Mouse (Mus musculus) heart, embryonic 11.5 days (tissue): ENCODE data around the gene Dnmbp. TPM values are rescaled to one million over a fixed set of nuclear protein-coding genes. Genes with fewer than 3 reads are reported as not detected.

Source experiments
- ATAC-seq: fragments of 200-750 bp; cut with Nextera tagmentation; replicated peaks from 2 replicates; pipeline ENCODE4 v1.8.0; 2017; ENCODE audit warnings: moderate library complexity; ENCODE audit not compliant: insufficient number of reproducible peaks, low FRiP score, low TSS enrichment
- H3K27ac ChIP-seq: fragments of 300-500 bp; sonication (generic); 2 replicates; pipeline ENCODE4 v1.5.1; 2014; ENCODE audit warnings: mild to moderate bottlenecking, low read depth, low read length
- H3K27me3 ChIP-seq: fragments of 300-500 bp; sonication (generic); 2 replicates; pipeline ENCODE4 v1.6.1; 2014; ENCODE audit warnings: mild to moderate bottlenecking, low read length, mixed read lengths; ENCODE audit not compliant: control insufficient read depth, insufficient read depth
- H3K36me3 ChIP-seq: fragments of 300-500 bp; sonication (generic); 2 replicates; pipeline ENCODE4 v1.6.1; 2014; ENCODE audit warnings: mild to moderate bottlenecking, low read length, moderate library complexity, mixed read lengths; ENCODE audit not compliant: control insufficient read depth, insufficient read depth
- H3K4me1 ChIP-seq: fragments of 300-500 bp; sonication (generic); 2 replicates; pipeline ENCODE4 v1.6.1; 2014; ENCODE audit warnings: low read length; ENCODE audit not compliant: control insufficient read depth, insufficient read depth
- H3K4me2 ChIP-seq: fragments of 300-500 bp; sonication (generic); 2 replicates; pipeline ENCODE4 v1.6.1; 2014; ENCODE audit warnings: mild to moderate bottlenecking, moderate library complexity
- H3K4me3 ChIP-seq: fragments of 300-500 bp; sonication (generic); 2 replicates; pipeline ENCODE4 v1.5.1; 2014; ENCODE audit warnings: low read depth, low read length
- H3K9ac ChIP-seq: fragments of 300-500 bp; sonication (generic); 2 replicates; pipeline ENCODE4 v1.6.1; 2014; ENCODE audit warnings: mild to moderate bottlenecking, low read depth, low read length, moderate library complexity
- H3K9me3 ChIP-seq: fragments of 300-500 bp; sonication (generic); replicated peaks from 2 replicates; pipeline ENCODE4 v1.6.1; 2016; ENCODE audit warnings: low read length; ENCODE audit not compliant: control insufficient read depth
- WGBS: fragments of 180-500 bp; shearing (Covaris S2); extraction: QIAGEN DNeasy Blood & Tissue Kit; methylation state at CpG from one replicate; pipeline ENCODE4 v1.1.7; 2014; ENCODE audit not compliant: insufficient replicate concordance; 5-methylcytosine and 5-hydroxymethylcytosine counted together
- polyA plus RNA-seq: library from polyadenylated mRNA; unstranded; fragments of >200 nt; fragmentation: Nextera tagmentation; extraction: Ambion mirVana; gene quantifications from 2 replicates; pipeline ENCODE4 v1.2.1, GENCODE M21; 2014

Dnmbp gene
- polyA plus RNA-seq, 1 experiment from 2014 or later, result 11.7 TPM

DNA sequence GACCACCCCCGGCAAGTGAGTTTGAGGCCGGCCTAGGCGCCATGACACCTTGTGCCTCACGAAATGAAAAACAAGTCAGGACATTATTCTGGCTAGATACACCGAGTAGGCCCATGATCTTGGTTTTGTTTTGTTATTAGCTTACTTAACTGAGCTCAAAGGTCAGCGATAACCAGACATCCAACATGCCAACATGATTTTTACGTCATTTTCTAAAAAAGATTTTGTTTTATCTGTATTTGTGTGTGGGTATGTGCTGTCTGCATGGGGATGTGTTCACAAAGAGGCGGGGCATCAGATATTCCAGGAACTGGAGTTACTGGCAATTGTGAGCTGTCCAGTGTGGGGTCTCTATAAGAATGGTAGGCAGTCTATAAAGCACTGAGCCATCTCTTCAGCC is 32.1 kb upstream of the Dnmbp start:
- H3K9me3 ChIP-seq, result no peaks in the 10 kb centered on the region
- H3K9ac ChIP-seq, result no peak overlapping the region
- no peak overlapping the region for H3K4me2 ChIP-seq
- no peaks in the 10 kb centered on the region for H3K4me1 ChIP-seq
- H3K27me3 ChIP-seq, result no peaks in the 10 kb centered on the region
- H3K4me3 ChIP-seq, result no peak overlapping the region
- WGBS, result 87% methylated on average over 8 of the region's 8 CpGs
- H3K36me3 ChIP-seq, result no peaks in the 10 kb centered on the region
- ATAC-seq, result no peak
- no peak overlapping the region for H3K27ac ChIP-seq

DNA sequence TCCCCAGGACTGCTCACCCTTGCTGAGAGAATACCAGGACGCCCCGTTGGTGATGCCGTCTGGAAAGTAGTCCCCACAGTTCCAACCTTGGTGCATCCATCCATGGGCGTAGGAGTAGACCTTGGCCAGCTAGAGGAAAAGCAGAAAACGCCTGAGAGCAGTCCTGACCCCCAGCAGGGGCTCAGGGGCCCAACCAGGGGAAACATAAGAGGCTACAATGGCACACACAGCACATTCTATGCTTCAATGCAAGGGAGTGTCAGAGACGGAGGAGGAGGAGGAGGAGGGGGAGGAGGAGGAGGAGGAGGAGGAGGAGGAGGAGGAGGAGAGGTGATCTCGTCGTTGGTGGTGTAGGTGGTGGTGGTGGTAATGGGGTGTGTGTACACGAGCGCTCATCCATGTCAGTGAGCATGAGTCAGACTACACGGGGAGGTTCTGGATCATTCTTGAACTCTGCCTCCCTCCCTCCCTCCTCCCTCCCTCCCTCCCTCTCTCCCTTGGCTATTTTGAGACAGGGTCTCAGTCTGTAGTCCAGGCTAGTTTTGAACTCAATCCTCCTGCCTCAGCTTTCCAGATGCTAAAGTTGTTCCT is 28.5 kb upstream of the Dnmbp start:
- H3K27ac ChIP-seq, result no peak overlapping the region
- no peaks in the 10 kb centered on the region for H3K9me3 ChIP-seq
- no peak overlapping the region for H3K9ac ChIP-seq
- no peaks in the 10 kb centered on the region for H3K4me1 ChIP-seq
- no peak overlapping the region for H3K4me2 ChIP-seq
- no peak for ATAC-seq
- H3K4me3 ChIP-seq, result no peak overlapping the region
- H3K36me3 ChIP-seq, result no peaks in the 10 kb centered on the region
- WGBS, result 60% methylated on average over 10 of the region's 11 CpGs
- 0 out of 2 replicates have a peak, but pooled peaks cover 3% of the 10 kb centered on the region for H3K27me3 ChIP-seq

DNA sequence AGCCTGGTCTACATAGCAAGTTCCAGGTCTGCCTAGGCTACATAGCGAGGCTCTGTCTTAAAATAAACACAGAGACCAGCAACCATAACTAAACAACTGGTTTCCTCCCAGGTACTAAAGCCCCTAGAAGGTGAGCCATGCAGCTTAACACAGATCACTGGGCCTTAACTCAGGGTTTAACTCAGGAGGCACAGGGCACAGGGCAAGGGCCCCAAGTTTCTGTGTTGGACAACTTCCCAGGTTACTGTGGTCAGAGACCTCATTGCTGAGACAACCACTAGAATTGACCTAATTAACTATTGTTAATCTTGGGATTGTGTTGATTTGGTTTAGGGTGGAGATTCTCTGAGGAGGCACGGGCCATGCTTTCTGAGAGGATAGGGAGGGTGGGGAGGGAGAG is 26.5 kb upstream of the Dnmbp start:
- ATAC-seq, result no peak
- H3K4me3 ChIP-seq, result no peak overlapping the region
- H3K36me3 ChIP-seq, result no peaks in the 10 kb centered on the region
- H3K9me3 ChIP-seq, result no peaks in the 10 kb centered on the region
- WGBS, result 81% methylated on average over 2 of the region's 2 CpGs
- no peak overlapping the region for H3K27ac ChIP-seq
- no peak overlapping the region for H3K4me2 ChIP-seq
- H3K4me1 ChIP-seq, result no peaks in the 10 kb centered on the region
- 0 out of 2 replicates have a peak, but pooled peaks cover 3% of the 10 kb centered on the region for H3K27me3 ChIP-seq
- no peak overlapping the region for H3K9ac ChIP-seq

DNA sequence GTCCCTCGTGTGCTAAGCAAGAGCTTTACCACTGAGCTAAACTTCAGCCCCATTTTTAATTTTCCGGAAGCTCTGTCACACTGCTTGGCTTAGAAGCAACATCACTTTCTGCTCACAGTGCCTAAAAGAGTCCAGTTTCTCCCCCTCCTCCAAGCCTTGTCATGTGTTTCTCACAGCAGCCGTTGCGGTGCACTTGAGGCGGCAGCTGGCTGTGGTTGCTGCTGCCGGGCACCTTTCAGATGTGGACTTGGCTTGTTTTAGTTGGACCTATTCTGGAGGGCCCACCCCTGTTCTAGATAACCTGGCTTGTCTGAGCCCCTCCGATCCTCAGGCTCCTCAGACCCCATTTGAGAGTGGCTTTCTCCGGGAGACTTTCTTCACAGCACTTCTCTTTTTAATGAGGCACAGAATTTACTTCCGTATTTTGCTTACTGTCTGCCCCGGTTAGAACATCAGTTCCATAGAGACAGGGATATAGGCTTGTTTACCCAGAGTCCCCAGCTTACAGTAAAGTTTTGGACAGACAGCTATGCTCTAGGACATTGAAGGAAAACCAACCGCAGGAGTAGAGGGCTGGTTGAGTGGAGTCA is 25.6 kb upstream of the Dnmbp start:
- no peak for ATAC-seq
- H3K9me3 ChIP-seq, result 0 out of 2 replicates have a peak, but pooled peaks cover 3% of the 10 kb centered on the region
- H3K27ac ChIP-seq, result no peak overlapping the region
- H3K4me1 ChIP-seq, result no peaks in the 10 kb centered on the region
- no peak overlapping the region for H3K4me3 ChIP-seq
- no peak overlapping the region for H3K4me2 ChIP-seq
- 81% methylated on average over 11 of the region's 11 CpGs for WGBS
- no peaks in the 10 kb centered on the region for H3K36me3 ChIP-seq
- H3K9ac ChIP-seq, result no peak overlapping the region
- 0 out of 2 replicates have a peak, but pooled peaks cover 3% of the 10 kb centered on the region for H3K27me3 ChIP-seq

DNA sequence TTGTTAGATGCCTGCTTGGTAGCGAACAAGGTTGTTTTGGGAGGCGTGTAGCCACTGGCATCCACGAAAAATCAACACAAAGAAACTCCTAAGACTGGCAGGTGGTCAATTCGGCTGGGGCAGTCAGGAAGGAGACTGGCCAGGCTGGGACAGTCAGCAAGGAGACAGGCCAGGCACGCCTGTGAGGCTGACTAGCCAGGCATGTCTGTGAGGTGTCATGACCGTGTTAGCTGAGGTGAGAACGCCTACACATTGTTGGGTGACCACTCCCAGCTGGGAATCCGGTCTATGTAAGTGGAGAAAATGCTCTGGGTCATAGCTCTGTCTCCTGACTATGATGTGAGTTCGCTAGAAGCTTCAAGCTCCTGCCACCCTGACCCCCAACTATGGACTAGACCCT is 22.8 kb upstream of the Dnmbp start:
- 66% methylated on average over 9 of the region's 9 CpGs for WGBS
- no peak overlapping the region for H3K9ac ChIP-seq
- no peaks in the 10 kb centered on the region for H3K4me1 ChIP-seq
- 0 out of 2 replicates have a peak, but pooled peaks cover 3% of the 10 kb centered on the region for H3K27me3 ChIP-seq
- 0 out of 2 replicates have a peak, but pooled peaks cover 3% of the 10 kb centered on the region for H3K9me3 ChIP-seq
- no peak overlapping the region for H3K27ac ChIP-seq
- no peaks in the 10 kb centered on the region for H3K36me3 ChIP-seq
- no peak for ATAC-seq
- H3K4me2 ChIP-seq, result no peak overlapping the region
- H3K4me3 ChIP-seq, result no peak overlapping the region

DNA sequence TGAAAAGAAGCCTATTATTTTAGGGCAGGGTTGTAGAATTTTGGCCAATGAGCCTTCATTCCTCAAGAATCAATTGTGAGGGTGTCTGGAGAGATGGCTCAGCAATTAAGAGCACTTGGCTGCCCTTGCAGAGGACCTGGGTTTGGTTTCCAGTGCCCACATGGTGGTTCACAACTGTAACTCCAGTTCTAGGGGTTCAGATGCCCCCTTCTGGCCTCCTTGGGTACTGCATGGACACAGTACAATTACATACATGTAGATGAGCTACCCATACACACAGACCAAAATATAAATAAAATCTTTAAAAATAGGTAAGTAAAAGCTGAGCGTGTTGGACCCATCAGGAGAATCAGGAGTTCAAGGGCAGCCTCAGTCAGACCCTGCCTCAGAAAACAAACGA is 21.2 kb upstream of the Dnmbp start:
- Histone ChIP-seq H3K9ac (no peak overlapping the region), H3K36me3 (no peaks in the 10 kb centered on the region), H3K4me1 (no peaks in the 10 kb centered on the region), H3K27ac (no peak overlapping the region), H3K4me3 (no peak overlapping the region), H3K27me3 (0 out of 2 replicates have a peak, but pooled peaks cover 3% of the 10 kb centered on the region), H3K4me2 (no peak overlapping the region), H3K9me3 (0 out of 2 replicates have a peak, but pooled peaks cover 3% of the 10 kb centered on the region)
- ATAC-seq, result no peak
- 68% methylated on average over 2 of the region's 2 CpGs for WGBS

DNA sequence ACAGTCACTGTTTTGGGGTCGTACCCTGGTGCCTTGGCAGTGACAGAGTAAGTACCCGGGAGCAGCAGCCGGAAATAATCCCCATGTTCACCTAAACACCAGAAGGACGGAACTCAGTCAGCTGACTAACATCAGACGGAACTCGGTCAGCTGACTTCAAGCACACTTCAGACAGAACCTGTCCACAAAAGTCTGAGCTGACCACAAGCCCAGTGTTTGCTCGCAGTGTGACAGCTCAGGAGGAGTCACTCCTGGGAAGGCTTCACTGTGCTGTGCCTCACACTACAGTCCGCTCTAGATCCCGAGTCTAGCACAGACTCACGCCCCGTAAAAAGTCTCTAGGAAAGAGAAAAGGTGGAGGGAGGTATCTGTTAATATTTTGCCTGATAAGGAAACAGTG is 20.0 kb upstream of the Dnmbp start:
- H3K36me3 ChIP-seq, result no peaks in the 10 kb centered on the region
- no peak for ATAC-seq
- 0 out of 2 replicates have a peak, but pooled peaks cover 3% of the 10 kb centered on the region for H3K9me3 ChIP-seq
- H3K4me1 ChIP-seq, result no peaks in the 10 kb centered on the region
- no peak overlapping the region for H3K4me2 ChIP-seq
- H3K4me3 ChIP-seq, result no peak overlapping the region
- H3K27ac ChIP-seq, result no peak overlapping the region
- H3K27me3 ChIP-seq, result 0 out of 2 replicates have a peak, but pooled peaks cover 1% of the 10 kb centered on the region
- WGBS, result 78% methylated on average over 11 of the region's 11 CpGs
- H3K9ac ChIP-seq, result no peak overlapping the region

DNA sequence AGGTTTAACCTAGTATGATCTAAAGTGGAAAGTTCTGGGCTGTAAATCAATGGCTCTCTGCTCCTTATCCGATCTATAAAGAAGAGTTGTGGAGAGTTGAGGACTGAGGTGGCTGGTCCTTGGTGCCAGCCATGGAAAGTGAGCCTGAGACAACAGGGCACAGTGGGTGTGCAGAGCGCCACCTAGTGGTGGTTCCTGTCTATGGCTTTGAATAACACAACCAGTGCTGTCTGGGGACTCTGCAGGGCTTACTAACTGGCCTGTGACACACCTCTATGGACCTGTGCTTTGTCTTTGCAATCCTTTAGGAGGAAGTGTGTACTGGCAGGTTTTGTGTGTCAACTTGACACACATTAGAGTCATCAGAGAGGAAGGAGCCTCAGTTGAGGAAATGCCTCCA is 19.2 kb upstream of the Dnmbp start:
- WGBS, result 21% methylated on average over 2 of the region's 2 CpGs
- no peak for ATAC-seq
- H3K27ac ChIP-seq, result no peak overlapping the region

DNA sequence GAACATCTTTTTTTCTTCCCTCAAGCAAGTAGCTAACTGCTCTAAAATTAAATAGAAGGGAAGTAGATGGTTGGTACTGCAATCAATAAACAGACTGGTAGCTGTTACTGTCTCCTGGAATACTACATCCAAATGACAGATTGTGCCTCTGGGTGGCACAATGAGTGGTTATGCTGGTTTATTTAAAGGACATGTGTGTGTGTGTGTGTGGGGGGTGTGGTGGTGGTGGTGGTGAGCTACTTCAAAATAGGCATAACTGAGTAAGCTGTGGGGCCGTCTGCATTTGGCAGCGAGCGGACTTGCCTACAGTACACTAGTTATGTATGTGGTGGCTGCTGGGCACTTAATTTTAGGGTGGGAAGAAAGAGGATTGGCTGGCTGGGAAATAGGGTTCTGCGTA is 17.9 kb upstream of the Dnmbp start:
- H3K4me3 ChIP-seq, result no peak overlapping the region
- no peak overlapping the region for H3K4me2 ChIP-seq
- no peaks in the 10 kb centered on the region for H3K27me3 ChIP-seq
- no peak for ATAC-seq
- H3K36me3 ChIP-seq, result no peaks in the 10 kb centered on the region
- 93% methylated on average over 4 of the region's 4 CpGs for WGBS
- H3K9ac ChIP-seq, result no peak overlapping the region
- no peaks in the 10 kb centered on the region for H3K4me1 ChIP-seq
- H3K27ac ChIP-seq, result no peak overlapping the region
- H3K9me3 ChIP-seq, result 0 out of 2 replicates have a peak, but pooled peaks cover 3% of the 10 kb centered on the region

More for the DNA sequence above, 19.2 kb upstream of the Dnmbp start:
- Histone ChIP-seq H3K27me3 (no peaks in the 10 kb centered on the region), H3K4me3 (no peak overlapping the region), H3K4me2 (no peak overlapping the region), H3K9ac (no peak overlapping the region), H3K9me3 (0 out of 2 replicates have a peak, but pooled peaks cover 3% of the 10 kb centered on the region), H3K36me3 (no peaks in the 10 kb centered on the region), H3K4me1 (no peaks in the 10 kb centered on the region)
